Mouse (Mus musculus): ENCODE results near the gene Rmnd5a.

Gene Rmnd5a

GRCm38 (mm10) chr6:71442130-71442529 lies 1.7 kb upstream of the Rmnd5a start:
- CTCF ChIA-PET = interaction anchor here (0.7 kb wide), 1 partner anchor 192 kb away, joined by 3 read pairs; no protein-coding TSS in a partner anchor

DNA sequence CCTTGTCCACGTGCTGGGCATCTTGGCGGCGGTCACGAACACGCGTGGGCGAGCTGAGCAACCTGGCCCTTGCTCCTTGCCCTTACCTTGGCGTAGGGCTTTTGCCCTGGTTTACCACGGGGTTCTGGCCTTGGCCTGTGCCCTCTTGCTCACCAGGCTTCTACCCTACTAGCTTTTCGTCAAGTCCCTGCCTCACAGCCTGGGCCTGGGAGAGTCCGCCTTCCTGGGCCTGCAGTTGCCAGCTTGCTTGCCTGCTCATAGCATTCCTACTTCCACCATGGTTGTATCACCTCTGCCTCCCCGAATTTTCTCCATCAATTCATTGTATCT lies 779 bp upstream of the Rmnd5a start:
- CTCF ChIA-PET = interaction anchor here (0.6 to 0.7 kb wide), 2 partner anchors 27 to 57 kb away, joined by 3 read pairs; no protein-coding TSS in a partner anchor

- CTCF ChIA-PET = no interaction called here
Measured at GRCm38 (mm10) chr6:71440217-71440491, 283 bp downstream of the Rmnd5a start.

GRCm38 (mm10) chr6:71439506-71440216 lies 776 bp downstream of the Rmnd5a start:
- CTCF ChIA-PET = no interaction called here

DNA sequence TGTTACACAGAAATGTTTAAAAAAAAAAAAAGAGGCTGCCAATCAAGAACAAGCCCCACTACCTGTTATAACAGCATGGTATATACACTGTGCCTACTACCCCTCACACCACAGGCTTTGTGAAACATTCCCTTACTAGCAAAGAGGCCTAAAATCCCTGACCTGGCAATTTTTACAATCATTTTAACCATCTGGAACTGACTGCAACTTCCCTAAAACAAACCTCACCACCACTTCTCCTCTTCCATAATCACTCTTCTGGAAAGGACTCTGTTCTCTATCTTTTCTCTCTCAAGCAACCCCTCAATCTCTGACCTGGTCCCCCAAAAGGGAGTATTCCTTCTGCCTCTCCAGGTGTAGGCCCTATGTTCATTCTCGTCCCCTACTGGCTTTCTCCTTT lies 2.4 kb downstream of the Rmnd5a start:
- CTCF ChIA-PET = no interaction called here

GRCm38 (mm10) chr6:71427996-71428725 lies 12.3 kb downstream of the Rmnd5a start:
- CTCF ChIA-PET = no interaction called here

DNA sequence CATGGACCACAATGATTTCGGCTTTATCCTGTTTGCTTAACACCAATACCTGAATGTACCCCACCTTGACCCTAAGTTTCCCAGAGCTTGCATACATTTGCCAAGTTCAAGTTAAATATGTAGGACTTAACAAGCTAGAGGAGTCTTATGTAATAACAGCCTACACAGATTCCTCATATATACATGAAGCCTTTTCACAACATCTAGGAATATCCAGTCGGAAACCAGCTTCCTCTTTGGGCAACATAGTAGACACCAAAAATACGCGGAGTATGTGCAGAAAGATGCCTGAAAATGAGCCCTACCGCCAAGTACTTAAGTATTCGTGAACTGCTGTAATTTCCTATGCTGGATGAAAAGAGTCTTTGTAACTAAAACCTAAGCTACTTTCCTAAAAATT lies 14.8 kb downstream of the Rmnd5a start:
- CTCF ChIA-PET = no interaction called here

- CTCF ChIA-PET = interaction anchor here (0.7 kb wide), 1 partner anchor 21 kb away, joined by 9 read pairs; no protein-coding TSS in a partner anchor
Measured at GRCm38 (mm10) chr6:71423116-71423515, 17.3 kb downstream of the Rmnd5a start.

DNA sequence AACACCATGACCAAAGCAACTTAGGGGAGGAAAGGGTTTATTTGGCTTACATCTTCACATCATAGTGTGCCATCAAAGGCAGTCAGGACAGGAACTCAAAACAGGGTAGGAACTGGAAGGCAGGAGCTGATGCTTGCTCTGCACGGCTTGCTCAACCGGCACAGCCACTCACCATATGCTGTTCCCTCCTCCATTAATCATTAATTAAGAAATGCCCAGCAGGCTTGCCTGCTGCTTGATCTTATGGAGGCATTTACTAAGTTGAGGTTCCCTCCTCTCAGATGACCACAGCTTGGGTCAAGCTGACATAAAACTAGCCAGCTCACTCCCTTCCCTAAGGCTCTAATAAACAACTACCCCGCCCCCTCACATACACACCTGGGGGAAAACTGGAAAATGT lies 18.3 kb downstream of the Rmnd5a start:
- CTCF ChIA-PET = interaction anchor here (0.8 kb wide), 1 partner anchor 12 kb away, joined by 3 read pairs; no protein-coding TSS in a partner anchor

- CTCF ChIA-PET = no interaction called here
Measured at GRCm38 (mm10) chr6:71420848-71421247, 19.6 kb downstream of the Rmnd5a start.

GRCm38 (mm10) chr6:71418874-71419273 lies 21.6 kb downstream of the Rmnd5a start:
- CTCF ChIA-PET = no interaction called here

- CTCF ChIA-PET = no interaction called here
Measured at GRCm38 (mm10) chr6:71415446-71415845, 25.0 kb downstream of the Rmnd5a start.

- CTCF ChIA-PET = no interaction called here
Measured at GRCm38 (mm10) chr6:71414624-71415023, 25.8 kb downstream of the Rmnd5a start.

GRCm38 (mm10) chr6:71398829-71399609 lies 41.4 kb downstream of the Rmnd5a start:
- CTCF ChIA-PET = interaction anchor here (1.1 kb wide), 1 partner anchor 100 kb away, joined by 3 read pairs; no protein-coding TSS in a partner anchor

DNA sequence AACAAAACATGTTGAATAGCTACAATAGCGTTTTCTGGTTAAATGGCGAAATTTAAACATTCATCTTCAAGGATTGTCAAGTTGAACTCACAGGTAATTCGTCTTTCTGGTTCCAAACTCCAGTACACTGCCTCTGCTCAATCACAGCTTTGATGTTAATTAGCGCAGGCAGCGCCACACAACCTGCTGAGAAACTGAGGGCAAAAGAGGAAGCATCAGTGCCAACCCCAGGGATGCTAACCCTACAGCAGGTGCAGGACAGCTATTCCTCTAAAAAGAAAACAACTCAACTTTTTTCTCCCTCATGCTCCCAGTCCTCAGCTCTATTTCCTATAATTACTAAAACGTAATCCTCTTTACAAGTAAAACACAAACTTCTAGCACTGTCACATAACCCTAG lies 43.7 kb downstream of the Rmnd5a start:
- CTCF ChIA-PET = no interaction called here

- CTCF ChIA-PET = no interaction called here
Measured at GRCm38 (mm10) chr6:71396016-71396415, 44.4 kb downstream of the Rmnd5a start.

DNA sequence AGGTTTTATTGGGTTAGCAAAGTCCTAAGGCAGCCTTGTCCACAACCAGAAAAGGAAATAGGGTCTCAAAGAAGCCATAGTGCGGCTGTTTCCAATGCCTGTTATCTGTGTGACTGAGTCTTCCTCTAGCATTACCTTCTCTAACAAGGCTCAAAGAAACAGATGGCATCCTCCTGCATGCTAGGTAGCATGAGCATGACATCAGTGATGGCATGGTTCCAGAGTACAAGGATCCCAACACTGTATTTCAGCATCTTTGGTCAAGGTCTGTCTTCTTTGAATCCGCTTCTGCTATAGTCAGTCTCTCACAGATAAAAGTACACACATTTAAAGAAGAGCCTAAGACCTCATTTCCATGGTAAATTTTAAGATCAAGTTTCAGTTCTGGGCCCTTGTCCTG lies 49.9 kb downstream of the Rmnd5a start:
- CTCF ChIA-PET = no interaction called here

- CTCF ChIA-PET = no interaction called here
Measured at GRCm38 (mm10) chr6:71381654-71382053, 58.8 kb downstream of the Rmnd5a start.

DNA sequence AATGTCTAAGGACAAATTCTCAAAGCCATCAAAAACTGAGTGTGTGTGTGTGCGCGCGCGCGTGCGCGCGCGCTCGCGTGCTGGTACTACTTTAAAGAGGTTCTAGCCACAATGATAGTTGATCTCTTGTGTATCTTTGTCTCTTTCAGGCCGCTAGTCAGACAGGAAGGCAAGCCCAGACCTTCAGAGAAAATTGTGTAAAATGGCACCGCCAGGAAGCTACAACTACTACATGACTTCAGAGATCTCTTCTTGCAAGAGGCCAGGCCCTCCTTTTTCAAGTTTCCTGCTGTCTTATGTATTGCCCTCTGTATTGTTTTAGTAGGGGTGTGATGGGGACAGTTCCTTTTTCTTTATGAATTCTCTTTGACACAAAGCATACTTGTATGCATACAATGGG lies 63.7 kb downstream of the Rmnd5a start:
- CTCF ChIA-PET = no interaction called here

DNA sequence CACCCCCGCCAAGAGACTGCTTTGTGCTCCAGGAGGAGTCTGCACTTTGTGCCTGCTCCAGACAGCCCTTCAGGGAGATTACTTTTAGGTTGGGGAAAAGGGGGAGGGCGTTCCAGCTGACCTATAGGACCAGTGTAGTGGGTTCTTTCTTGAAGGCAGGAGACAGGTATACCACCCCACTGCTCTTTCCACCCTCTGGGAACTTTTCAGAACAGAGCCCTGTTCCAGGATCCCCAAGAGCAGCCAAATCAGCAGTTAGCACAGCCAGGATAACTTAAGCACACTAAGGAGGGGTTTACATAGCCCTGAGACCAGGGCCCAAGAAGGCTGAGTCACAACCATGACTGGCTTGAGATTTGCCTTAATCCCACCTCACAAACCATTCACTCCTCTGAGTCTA lies 65.5 kb downstream of the Rmnd5a start:
- CTCF ChIA-PET = no interaction called here

- CTCF ChIA-PET = no interaction called here
Measured at GRCm38 (mm10) chr6:71374311-71374829, 66.1 kb downstream of the Rmnd5a start.

- CTCF ChIA-PET = interaction anchor here (0.5 kb wide), 1 partner anchor 1161 kb away, joined by 4 read pairs; no protein-coding TSS in a partner anchor
Measured at GRCm38 (mm10) chr6:71373249-71373775, 67.1 kb downstream of the Rmnd5a start, which contains the start of gene Cd8a. TSS of gene Cd8a (plus strand) at chr6:71373427.

All from spleen, embryonic (tissue).